Mouse (Mus musculus): ENCODE measurements around the gene Synm. TPM values are rescaled to one million over a fixed set of nuclear protein-coding genes. Genes with fewer than 3 reads are reported as not detected.

The Synm gene
- polyA plus RNA-seq, 1 experiment from 2014 or later, result 1.1 TPM

- H3K36me3 ChIP-seq (replicated peaks), result no peaks in the 10 kb centered on the region
- no peaks in the 10 kb centered on the region for H3K27me3 ChIP-seq
- H3K9me3 ChIP-seq, result no peaks in the 10 kb centered on the region
- H3K4me1 ChIP-seq, result no peaks in the 10 kb centered on the region; the same call in 1 of the 2 replicates
- no peak overlapping the region for H3K4me2 ChIP-seq
- H3K27ac ChIP-seq, result no peak overlapping the region
- H3K9ac ChIP-seq, result no peak overlapping the region
- WGBS, result 73% methylated on average over 7 of the region's 7 CpGs
- peak; percentile 58; the same call in 1 of the 2 replicates for ATAC-seq (ENCODE audit: low FRiP score)
- H3K4me3 ChIP-seq (replicated peaks), result no peak overlapping the region
Measured at GRCm38 (mm10) chr7:67741706-67742105, 17.8 kb downstream of the Synm start.

- H3K9me3 ChIP-seq, result no peaks in the 10 kb centered on the region
- WGBS, result 88% methylated on average over 5 of the region's 5 CpGs
- H3K27me3 ChIP-seq, result no peaks in the 10 kb centered on the region
- H3K27ac ChIP-seq, result no peak overlapping the region
- ATAC-seq (ENCODE audit: low FRiP score), result no peak
- H3K9ac ChIP-seq, result no peak overlapping the region
- peaks cover 5% of the 10 kb centered on the region for H3K4me1 ChIP-seq
- H3K4me2 ChIP-seq, result no peak overlapping the region
- H3K4me3 ChIP-seq (replicated peaks), result no peak overlapping the region
- no peaks in the 10 kb centered on the region for H3K36me3 ChIP-seq (replicated peaks)
Measured at GRCm38 (mm10) chr7:67740796-67741195, 18.7 kb downstream of the Synm start.

GRCm38 (mm10) chr7:67740382-67740781 is 19.2 kb downstream of the Synm start:
- Histone ChIP-seq H3K27ac (no peak overlapping the region), H3K4me3 (replicated peaks) (no peak overlapping the region)
- no peak for ATAC-seq (ENCODE audit: low FRiP score)

DNA sequence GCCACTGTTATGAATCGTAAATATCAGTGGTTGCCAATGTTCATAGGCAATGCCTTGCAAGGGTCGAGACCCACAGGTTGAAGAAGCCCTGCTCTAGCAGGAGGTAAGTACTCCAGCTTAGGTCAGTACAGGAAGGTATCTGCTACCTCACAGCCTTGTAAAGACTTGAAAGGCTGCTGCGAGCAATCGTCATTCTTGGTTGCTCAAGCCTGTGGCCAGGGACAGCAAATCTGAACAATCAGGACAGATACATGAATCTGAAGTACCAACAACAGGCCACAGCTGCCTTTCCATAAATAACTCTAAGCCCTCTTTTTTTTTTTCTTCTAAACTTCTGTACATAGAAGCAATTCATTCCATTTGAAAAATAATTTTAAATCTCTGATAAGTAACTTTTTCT is 27.3 kb downstream of the Synm start:
- H3K27ac ChIP-seq, result no peak overlapping the region
- H3K9ac ChIP-seq, result no peak overlapping the region
- no peaks in the 10 kb centered on the region for H3K27me3 ChIP-seq
- no peaks in the 10 kb centered on the region for H3K9me3 ChIP-seq
- peaks cover 13% of the 10 kb centered on the region for H3K36me3 ChIP-seq (replicated peaks)
- no peak for ATAC-seq (ENCODE audit: low FRiP score)
- no peak overlapping the region for H3K4me3 ChIP-seq (replicated peaks)
- 90% methylated on average over 4 of the region's 4 CpGs for WGBS
- H3K4me1 ChIP-seq, result peaks cover 5% of the 10 kb centered on the region; the same call in 1 of the 2 replicates
- no peak overlapping the region for H3K4me2 ChIP-seq

More at GRCm38 (mm10) chr7:67740382-67740781, 19.2 kb downstream of the Synm start:
- Histone ChIP-seq H3K4me1 (peaks cover 5% of the 10 kb centered on the region), H3K36me3 (replicated peaks) (no peaks in the 10 kb centered on the region), H3K9ac (no peak overlapping the region), H3K9me3 (no peaks in the 10 kb centered on the region), H3K27me3 (no peaks in the 10 kb centered on the region), H3K4me2 (no peak overlapping the region)
- 92% methylated on average over 4 of the region's 4 CpGs for WGBS

DNA sequence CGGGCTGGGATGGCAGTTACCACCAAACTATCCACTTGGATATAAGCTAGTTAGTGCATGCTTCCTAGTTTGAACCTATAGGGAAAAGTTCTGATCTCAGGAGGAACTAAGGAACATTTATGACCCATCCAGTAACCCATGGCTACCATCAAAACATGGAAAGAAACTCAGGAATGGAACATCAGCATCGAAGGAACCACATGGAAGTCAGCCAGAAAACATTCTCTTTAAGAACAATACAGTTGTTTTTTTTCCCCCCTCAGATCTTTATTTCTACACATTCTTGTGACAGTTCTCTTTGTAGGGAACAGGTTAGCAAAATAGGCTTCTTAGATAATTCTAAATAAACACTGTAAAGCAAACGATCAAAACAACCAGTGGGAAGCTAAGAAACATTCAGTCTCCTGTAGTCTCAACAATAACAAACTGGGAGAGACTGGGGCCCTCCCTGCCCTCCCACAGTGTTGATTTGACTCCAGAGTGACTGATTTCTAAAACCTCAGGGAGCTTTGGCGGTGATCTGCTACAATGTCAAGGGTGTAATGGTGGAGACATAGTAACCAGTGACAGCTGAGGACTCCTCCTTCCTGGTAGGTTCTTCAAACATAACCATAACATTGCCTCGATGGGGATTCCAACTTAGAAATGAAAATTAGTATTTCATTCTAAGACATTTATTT is 29.0 kb downstream of the Synm start:
- Histone ChIP-seq H3K9me3 (no peaks in the 10 kb centered on the region), H3K27me3 (no peaks in the 10 kb centered on the region), H3K36me3 (replicated peaks) (peaks cover 24% of the 10 kb centered on the region), H3K27ac (no peak overlapping the region), H3K4me2 (no peak overlapping the region), H3K9ac (no peak overlapping the region), H3K4me1 (no peaks in the 10 kb centered on the region), H3K4me3 (replicated peaks) (no peak overlapping the region)
- WGBS, result 79% methylated on average over 5 of the region's 5 CpGs
- no peak for ATAC-seq (ENCODE audit: low FRiP score)

DNA sequence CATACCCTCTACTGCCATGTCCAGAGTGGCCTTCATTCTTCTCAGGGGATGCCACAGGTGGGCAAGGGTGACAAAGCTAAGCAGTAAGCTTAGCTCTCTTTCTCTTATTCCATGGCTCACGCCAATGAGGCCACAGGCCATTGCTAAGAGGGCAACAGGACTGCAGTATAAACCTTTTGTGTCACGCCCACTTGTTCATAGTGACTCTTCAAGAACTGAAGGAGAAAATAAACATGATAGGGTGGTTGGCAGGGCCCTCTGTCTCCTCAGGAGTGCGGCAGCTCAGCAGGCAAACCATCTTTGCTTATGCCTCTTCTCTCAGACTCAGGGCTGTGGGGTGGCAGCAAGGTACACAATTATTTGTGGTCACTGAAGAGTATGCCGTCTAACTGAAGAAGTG is 30.7 kb downstream of the Synm start:
- Histone ChIP-seq H3K4me1 (no peaks in the 10 kb centered on the region), H3K27me3 (no peaks in the 10 kb centered on the region), H3K4me3 (replicated peaks) (no peak overlapping the region), H3K27ac (no peak overlapping the region), H3K4me2 (no peak overlapping the region), H3K9ac (no peak overlapping the region), H3K36me3 (replicated peaks) (peaks cover 27% of the 10 kb centered on the region), H3K9me3 (no peaks in the 10 kb centered on the region)
- 92% methylated on average over 4 of the region's 4 CpGs for whole genome bisulfite sequencing
- ATAC-seq (ENCODE audit: low FRiP score), result no peak

GRCm38 (mm10) chr7:67728203-67728602 is 31.3 kb downstream of the Synm start:
- H3K4me2 ChIP-seq, result no peak overlapping the region
- H3K27me3 ChIP-seq, result no peaks in the 10 kb centered on the region
- no peak overlapping the region for H3K4me3 ChIP-seq (replicated peaks)
- H3K4me1 ChIP-seq, result no peaks in the 10 kb centered on the region
- H3K9ac ChIP-seq, result no peak overlapping the region
- 94% methylated on average over 4 of the region's 4 CpGs for WGBS
- peaks cover 27% of the 10 kb centered on the region for H3K36me3 ChIP-seq (replicated peaks)
- H3K27ac ChIP-seq, result no peak overlapping the region
- no peak for ATAC-seq (ENCODE audit: low FRiP score)
- no peaks in the 10 kb centered on the region for H3K9me3 ChIP-seq

DNA sequence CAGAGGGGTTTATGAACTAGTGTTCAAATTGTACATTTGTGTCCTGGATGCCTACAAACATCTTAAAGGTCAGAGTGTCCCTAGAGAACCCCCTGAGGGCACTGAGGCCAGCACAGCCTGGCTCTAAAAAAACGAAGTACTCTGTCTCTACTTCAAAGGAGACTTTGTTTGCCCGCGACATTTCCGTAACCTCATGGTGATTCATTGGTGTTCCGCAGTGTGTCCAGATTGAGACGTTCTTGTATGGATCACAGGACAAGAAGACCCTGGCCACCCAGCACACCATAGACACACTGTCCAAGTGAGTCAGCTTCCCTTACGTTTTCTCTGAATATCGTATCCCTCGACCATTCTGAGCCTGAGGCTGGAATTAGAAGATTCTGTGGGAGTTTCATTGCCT is 34.5 kb downstream of the Synm start:
- Histone ChIP-seq H3K27ac (no peak overlapping the region), H3K4me1 (no peaks in the 10 kb centered on the region), H3K4me3 (replicated peaks) (no peak overlapping the region), H3K36me3 (replicated peaks) (peaks cover 27% of the 10 kb centered on the region), H3K9ac (no peak overlapping the region), H3K9me3 (no peaks in the 10 kb centered on the region), H3K27me3 (no peaks in the 10 kb centered on the region), H3K4me2 (no peak overlapping the region)
- ATAC-seq (ENCODE audit: low FRiP score), result no peak
- WGBS, result 77% methylated on average over 9 of the region's 9 CpGs

DNA sequence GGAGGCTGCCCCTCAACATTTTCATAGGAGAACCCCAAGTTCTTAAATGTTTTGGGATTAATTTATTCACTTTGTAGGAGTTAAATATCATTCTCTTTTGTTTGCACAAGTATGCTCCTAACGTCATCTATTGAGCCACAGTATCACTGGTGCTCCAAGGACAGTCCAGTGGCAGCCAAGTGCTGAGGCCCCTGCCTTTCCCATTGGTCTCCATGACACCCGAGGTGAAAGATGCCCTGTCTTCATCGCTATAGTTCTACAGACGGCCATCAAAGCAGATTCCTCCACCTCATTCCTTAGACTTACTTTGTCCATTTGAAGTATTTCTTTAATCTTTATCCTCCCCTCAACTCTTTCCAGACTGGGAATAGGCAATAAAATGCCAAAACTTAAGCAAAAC is 35.0 kb downstream of the Synm start:
- Histone ChIP-seq H3K36me3 (replicated peaks) (peaks cover 31% of the 10 kb centered on the region), H3K4me3 (replicated peaks) (no peak overlapping the region), H3K4me2 (no peak overlapping the region), H3K27me3 (no peaks in the 10 kb centered on the region), H3K4me1 (no peaks in the 10 kb centered on the region), H3K9ac (no peak overlapping the region), H3K9me3 (no peaks in the 10 kb centered on the region), H3K27ac (no peak overlapping the region)
- 83% methylated on average over 4 of the region's 4 CpGs for WGBS
- ATAC-seq (ENCODE audit: low FRiP score), result no peak

DNA sequence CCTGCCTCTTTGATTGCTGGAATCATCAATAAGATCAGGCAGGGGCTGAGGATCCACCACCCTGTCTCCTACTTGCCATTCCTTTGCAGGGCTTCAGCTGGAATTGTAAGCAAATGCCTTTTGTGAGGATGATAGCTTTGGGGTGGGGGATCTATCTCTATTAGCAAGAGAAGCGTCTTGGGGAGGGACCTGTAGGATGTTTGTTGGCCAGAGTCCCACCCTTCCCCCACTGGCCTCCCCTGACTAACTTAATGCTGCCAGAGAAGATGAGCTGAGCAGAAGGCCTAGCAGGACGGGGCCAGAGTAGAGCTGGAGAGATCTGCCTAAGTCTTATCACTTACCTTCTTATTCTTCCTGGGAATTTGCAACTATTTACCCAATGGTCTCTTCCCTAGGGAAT is 37.4 kb downstream of the Synm start:
- WGBS, result 59% methylated on average over 2 of the region's 2 CpGs

GRCm38 (mm10) chr7:67718804-67719203 is 40.7 kb downstream of the Synm start:
- H3K27ac ChIP-seq, result no peak overlapping the region
- H3K9ac ChIP-seq, result no peak overlapping the region
- peaks cover 12% of the 10 kb centered on the region for H3K4me1 ChIP-seq
- no peaks in the 10 kb centered on the region for H3K9me3 ChIP-seq
- 76% methylated on average over 8 of the region's 8 CpGs for WGBS
- H3K4me2 ChIP-seq, result no peak overlapping the region
- ATAC-seq (ENCODE audit: low FRiP score), result no peak
- H3K27me3 ChIP-seq, result no peaks in the 10 kb centered on the region
- no peak overlapping the region for H3K4me3 ChIP-seq (replicated peaks)
- H3K36me3 ChIP-seq (replicated peaks), result peaks cover 6% of the 10 kb centered on the region; the same call in 1 of the 2 replicates

More for the DNA sequence above, 37.4 kb downstream of the Synm start:
- H3K9me3 ChIP-seq, result no peaks in the 10 kb centered on the region
- H3K9ac ChIP-seq, result no peak overlapping the region
- H3K4me2 ChIP-seq, result no peak overlapping the region
- no peak overlapping the region for H3K27ac ChIP-seq
- no peaks in the 10 kb centered on the region for H3K4me1 ChIP-seq
- peaks cover 19% of the 10 kb centered on the region for H3K36me3 ChIP-seq (replicated peaks)
- H3K27me3 ChIP-seq, result no peaks in the 10 kb centered on the region
- ATAC-seq (ENCODE audit: low FRiP score), result no peak
- no peak overlapping the region for H3K4me3 ChIP-seq (replicated peaks)

- Histone ChIP-seq H3K4me3 (replicated peaks) (no peak overlapping the region), H3K9ac (no peak overlapping the region), H3K4me2 (no peak overlapping the region), H3K4me1 (peaks cover 14% of the 10 kb centered on the region), H3K27me3 (no peaks in the 10 kb centered on the region), H3K27ac (no peak overlapping the region), H3K9me3 (no peaks in the 10 kb centered on the region), H3K36me3 (replicated peaks) (peaks cover 14% of the 10 kb centered on the region)
- ATAC-seq (ENCODE audit: low FRiP score), result no peak
- 94% methylated on average over 3 of the region's 3 CpGs for WGBS
Measured at GRCm38 (mm10) chr7:67717520-67717919, 42.0 kb downstream of the Synm start.

DNA sequence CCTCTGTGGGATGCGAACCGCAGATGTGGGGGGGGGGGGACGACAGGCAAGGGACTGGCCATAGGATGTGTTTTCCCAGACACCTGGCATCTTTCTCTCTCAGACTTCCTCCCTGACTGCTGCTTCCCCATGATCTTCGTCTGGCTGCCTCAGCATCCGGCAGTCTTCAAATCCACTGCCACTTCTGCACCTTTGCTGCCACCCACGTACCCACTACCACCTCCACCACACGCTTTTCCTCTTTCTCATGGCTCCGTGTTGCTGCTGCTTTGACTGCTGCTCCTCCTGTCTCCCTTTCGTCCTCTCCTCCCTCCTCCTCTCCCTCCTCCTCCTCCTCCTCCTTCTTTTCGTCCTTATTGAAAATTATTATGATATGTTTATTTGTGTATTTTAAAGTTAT is 42.6 kb downstream of the Synm start:
- Histone ChIP-seq H3K36me3 (replicated peaks) (peaks cover 18% of the 10 kb centered on the region), H3K4me1 (peaks cover 14% of the 10 kb centered on the region), H3K9me3 (no peaks in the 10 kb centered on the region), H3K4me2 (no peak overlapping the region), H3K27me3 (no peaks in the 10 kb centered on the region), H3K27ac (no peak overlapping the region), H3K9ac (no peak overlapping the region), H3K4me3 (replicated peaks) (no peak overlapping the region)
- WGBS, result 94% methylated on average over 10 of the region's 10 CpGs
- ATAC-seq (ENCODE audit: low FRiP score), result no peak

Data from forebrain, embryonic 12.5 days (tissue).